Mouse (Mus musculus) neutrophil, adult 5-6 weeks (primary cell): ENCODE measurements around the gene Dync1i2. TPM values are rescaled to one million over a fixed set of nuclear protein-coding genes. Genes with fewer than 3 reads are reported as not detected.

Experiments
- ATAC-seq: fragments of 151-379, 151-347 bp; 2 replicates; pipeline ENCODE4 v1.8.0; 2017; ENCODE audit warnings: mild to moderate bottlenecking, moderate TSS enrichment; ENCODE audit not compliant: insufficient number of reproducible peaks, poor library complexity, low FRiP score, severe bottlenecking; ENCODE audit errors: extremely low read depth
- total RNA-seq: library from RNA; stranded (forward); fragments of 200-1000 nt; gene quantifications from 2 replicates; pipeline ENCODE4 v1.2.3, GENCODE M21; 2017

Gene Dync1i2
- total RNA-seq, 1 experiment from 2014 or later = 118 TPM

DNA sequence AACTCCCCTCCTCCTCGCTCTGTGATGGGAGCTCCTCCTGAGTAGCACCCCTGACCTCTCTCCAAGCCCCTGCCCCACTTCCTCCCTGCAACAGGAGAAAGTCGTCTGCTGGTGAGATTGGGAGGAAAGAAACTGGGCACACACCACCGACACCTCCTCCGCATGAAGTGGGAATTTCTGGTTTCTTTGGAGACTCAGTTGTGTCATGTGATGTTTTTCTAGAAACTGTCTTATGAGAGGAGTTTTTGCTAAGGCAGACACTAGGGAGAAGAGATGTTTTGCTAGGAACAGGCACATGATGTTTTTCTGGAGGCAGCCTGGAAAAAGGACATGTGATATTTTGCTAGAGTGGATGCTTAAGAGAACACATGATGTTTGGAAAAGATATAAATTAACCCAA is 11.0 kb upstream of the Dync1i2 start:
- no peak for ATAC-seq

DNA sequence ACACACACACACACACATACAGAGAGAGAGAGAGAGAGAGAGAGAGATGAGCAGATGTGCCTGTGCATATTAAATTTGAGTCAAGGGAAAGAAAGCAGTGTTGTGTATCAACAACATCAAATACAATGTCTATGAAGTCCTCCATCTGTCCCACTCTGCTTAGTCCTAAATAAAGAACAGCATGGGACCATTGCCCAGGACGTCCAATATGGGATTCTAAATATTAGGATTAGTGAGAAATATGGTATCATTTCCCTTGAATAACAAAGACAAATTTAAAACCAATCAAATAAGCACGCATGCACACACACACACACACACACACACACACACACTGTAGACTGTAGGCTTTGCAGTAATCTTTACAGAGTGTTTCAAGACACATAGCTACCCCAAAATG is 9.6 kb upstream of the Dync1i2 start:
- no peak for ATAC-seq

- no peak for ATAC-seq
Observed at GRCm38 (mm10) chr2:71203819-71204432, 7.6 kb upstream of the Dync1i2 start.

DNA sequence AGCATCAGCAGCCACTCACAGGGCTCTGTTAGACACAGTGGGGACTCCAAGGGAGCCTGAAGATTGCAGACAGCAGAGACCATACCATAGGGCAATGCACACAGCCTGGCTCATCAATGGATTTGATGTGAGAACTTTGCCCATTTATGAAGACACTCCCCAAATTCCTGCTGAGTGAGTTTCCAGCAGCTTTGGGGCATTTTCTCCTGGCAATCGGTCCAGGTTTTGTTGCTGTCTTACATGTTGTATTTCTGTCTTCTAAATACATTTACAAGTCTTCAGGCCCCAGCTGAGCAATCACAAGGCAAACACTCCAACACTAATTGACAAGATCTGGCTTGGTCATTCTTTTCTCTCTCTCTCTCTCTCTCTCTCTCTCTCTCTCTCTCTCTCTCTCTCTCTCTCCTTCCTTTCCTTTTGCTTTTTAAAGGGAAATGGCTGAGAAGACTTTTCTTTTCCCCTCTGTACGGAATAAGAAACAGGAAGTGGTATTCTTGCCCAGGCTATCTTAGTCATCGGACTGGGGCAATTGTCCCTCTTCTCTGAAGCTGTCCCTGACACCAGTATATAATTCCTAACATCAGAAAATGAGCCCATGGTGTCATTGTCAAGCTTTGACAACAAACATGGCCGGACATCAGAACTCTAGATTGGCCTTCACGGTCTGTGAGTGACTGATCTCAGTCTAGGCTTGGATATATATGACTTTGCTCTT is 2.3 kb upstream of the Dync1i2 start:
- ATAC-seq = no peak

DNA sequence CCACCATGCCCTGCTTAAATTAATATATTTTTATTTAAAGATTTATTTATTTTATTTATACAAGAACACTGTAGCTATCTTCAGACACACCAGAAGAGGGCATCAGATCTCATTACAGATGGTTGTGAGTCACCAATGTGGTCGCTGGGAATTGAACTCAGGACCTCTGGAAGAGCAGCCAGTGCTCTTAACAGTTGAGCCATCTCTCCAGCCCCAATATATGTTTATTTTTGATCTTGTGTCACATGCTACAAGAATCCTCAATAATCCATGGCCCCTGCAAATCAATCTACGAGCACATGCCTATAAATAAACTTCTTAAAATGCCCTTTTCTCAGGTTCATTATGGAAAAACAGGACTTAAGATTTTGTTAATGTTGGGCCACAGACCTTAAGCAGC is 410 bp upstream of the Dync1i2 start:
- no peak for ATAC-seq

GRCm38 (mm10) chr2:71212360-71212726 is 837 bp downstream of the Dync1i2 start:
- no peak for ATAC-seq

GRCm38 (mm10) chr2:71221020-71221419 is 9.5 kb downstream of the Dync1i2 start:
- no peak for ATAC-seq

GRCm38 (mm10) chr2:71227398-71227797 is 15.9 kb downstream of the Dync1i2 start:
- ATAC-seq = no peak

DNA sequence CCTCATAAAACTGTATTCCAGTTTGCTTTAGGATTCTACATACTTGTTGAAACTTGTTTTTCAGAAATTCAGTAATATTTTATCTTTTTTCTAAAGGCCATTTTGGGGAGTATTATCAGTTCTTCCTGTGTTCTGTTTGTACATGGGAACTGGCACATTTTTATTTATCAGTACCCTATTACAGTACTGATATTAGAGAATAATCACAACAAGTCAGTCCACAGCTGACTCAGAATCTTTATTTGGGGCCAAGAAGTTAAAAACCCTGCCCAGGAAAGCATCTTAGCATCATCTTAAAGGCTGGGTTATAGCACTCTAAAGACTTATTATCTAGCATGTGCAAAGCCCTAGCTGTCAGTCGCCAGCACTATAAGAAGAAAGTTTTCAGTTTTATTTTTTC is 18.1 kb downstream of the Dync1i2 start:
- ATAC-seq = no peak

DNA sequence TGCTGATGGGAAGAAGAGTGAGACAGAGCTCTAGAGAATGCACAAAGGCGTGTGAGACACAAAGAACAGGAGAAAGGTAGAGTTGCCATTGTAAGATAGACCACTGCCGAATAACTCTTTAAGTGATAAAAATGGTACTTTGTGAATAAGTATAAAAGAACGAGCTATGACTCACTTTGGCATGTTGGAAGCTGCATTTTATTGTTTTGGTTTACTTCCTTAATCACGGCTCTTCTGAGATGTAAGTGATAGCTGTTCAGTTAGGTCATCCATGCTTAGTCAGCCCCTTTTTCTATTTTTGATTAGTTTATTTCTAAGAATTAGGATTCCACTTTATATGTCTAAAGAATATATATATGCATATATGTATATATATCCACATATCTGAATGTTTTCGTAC is 20.4 kb downstream of the Dync1i2 start:
- no peak for ATAC-seq

- ATAC-seq = no peak
Observed at GRCm38 (mm10) chr2:71232976-71233375, 21.5 kb downstream of the Dync1i2 start.

- ATAC-seq = no peak
Observed at GRCm38 (mm10) chr2:71235420-71235819, 23.9 kb downstream of the Dync1i2 start.

DNA sequence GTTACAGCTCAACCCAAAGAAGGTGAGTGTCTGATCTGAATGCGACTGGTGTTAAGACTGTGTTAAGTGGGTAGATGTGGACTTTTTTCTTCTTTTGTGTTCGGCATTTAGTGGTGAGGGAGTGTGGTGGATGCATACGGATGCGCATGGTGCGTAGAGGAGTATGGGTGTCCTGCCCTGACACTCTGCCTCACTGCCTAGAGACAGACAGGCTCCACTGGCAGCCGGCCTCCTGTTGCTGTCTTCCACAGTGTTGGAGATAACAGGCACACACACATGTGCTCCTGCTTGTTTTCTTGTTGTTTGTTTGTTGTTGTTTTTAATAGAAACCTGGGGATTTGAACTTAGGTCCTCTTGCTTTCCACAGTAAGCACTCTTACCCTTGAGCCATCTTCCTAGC is 24.5 kb downstream of the Dync1i2 start:
- ATAC-seq = no peak

- no peak for ATAC-seq
Observed at GRCm38 (mm10) chr2:71241505-71241904, 30.0 kb downstream of the Dync1i2 start.

DNA sequence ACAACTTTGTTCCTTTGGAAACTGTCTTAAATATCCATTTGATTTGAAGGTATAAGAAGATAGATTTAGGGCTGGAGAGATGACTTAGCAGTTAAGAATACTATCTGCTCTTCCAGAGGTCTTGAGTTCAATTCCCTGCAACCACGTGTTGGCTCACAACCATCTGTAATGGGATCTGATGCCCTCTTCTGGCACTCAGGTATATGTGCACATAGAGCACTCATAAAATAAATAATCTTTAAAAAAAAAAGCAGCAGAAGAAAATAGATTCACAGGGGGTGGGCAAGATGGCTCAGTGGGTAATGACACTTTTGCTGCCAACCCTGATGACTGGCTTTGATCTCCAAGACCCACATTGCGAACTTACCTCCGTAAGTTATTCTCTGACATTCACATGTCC is 30.7 kb downstream of the Dync1i2 start:
- no peak for ATAC-seq

DNA sequence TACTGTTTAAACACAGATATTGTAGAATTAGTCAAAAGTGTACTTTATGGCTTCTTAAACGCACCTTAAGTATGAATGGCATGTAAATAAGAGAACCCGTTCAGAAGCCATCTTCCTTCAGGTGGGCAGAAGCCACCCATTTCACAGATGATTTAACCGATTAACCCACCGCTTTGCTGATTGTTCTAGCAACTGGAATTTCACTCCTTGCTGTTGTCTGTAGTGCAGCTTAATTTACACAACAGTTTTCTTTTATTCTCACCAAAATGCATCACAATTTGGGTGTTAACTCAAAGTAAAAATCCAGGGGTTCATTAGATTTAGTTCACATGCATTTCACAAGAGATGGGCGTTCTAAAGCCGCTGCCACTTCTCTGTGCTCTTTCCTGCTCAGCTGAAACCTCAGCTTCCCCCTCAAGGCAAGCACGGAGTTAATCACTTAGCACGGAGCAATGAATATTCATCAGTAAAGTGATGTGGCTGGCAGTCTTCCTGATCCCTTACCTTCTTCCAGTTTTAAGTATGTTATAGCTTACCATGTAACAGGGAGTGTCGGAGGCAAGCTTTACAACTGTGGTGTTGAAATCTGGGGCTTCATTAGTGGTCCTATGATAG is 31.7 kb downstream of the Dync1i2 start:
- ATAC-seq = no peak

DNA sequence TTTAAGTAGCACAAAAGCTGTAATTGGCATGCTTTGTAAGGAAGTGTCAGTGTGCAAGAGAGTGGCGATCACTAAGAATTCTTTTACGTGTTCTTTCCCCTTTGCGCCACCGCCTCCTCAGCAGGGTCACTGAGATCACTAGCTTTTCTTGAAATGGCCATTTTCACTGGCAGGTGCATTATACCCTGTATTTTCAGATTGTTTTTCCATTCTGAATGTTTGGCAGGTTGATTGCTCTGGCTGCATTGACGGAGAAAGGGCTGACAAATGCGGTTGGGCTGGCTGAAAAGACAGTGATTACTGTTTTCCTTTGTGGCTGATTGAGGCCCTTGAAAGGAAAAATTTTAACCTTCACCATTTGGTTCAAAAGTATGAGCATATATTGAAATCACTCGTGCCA is 33.3 kb downstream of the Dync1i2 start:
- ATAC-seq = no peak

- no peak for ATAC-seq
Observed at GRCm38 (mm10) chr2:71245416-71245815, 33.9 kb downstream of the Dync1i2 start.

GRCm38 (mm10) chr2:71246096-71246495 is 34.6 kb downstream of the Dync1i2 start:
- ATAC-seq = no peak

DNA sequence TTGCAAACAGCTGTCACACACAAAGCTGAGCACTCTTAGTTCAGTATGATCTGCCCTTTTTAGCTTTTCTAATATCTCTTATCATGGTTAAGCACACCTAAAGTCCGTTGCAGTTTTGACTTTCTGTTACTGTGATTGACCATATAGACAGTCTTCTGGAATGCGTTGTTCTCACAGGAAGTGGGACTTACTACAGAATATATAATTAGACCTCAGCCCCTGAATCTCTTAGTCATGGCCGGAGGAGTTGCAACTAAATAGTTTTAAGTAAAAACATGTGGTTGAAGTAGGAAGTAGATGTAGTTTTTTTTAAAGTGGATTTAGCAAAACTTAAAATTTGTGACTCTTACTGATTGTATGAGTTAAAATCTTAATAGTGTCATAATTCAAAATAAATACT is 36.6 kb downstream of the Dync1i2 start:
- no peak for ATAC-seq
